Mouse (Mus musculus): ENCODE measurements around the gene Dab1.

Gene Dab1

DNA sequence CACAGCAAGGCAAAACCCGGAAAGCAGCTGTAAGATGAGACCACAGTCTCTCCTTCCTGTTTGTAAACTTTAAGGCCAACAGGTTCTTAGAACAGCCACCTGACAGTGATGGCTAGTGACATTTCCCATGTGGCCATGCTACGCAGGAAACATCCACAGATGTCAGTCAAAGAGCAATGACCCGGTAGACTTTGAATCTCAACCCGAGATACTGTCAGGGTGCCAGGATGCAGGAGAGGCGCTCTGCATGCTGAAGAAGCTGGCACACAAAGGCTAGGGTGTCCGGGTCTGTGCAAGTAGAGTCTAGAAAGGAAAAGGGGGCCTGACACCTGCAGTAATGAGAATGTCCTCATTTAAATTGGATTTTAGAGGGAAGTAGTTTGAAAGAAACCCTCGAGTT is 222.0 kb downstream of the Dab1 start:
- no peak for DNase-seq

DNA sequence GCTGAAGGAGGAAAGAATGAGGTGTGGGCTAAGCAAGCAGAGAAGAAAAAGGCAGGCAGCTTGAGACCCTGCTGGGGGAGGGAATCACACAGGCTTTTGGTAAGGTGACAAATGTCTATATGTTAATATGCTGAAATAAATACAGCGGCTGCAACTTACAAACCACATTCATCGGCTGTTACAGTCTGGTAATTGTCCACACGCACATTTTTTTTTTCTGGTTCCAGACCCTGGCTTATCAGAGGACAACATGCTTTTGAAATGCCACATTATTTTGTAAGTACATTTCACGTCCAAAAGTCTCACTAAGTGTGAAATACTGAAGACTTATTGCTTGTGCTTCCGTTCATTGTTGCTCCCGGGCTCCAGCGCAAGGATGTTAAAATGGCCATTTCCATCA is 225.5 kb downstream of the Dab1 start:
- DNase-seq = no peak

DNA sequence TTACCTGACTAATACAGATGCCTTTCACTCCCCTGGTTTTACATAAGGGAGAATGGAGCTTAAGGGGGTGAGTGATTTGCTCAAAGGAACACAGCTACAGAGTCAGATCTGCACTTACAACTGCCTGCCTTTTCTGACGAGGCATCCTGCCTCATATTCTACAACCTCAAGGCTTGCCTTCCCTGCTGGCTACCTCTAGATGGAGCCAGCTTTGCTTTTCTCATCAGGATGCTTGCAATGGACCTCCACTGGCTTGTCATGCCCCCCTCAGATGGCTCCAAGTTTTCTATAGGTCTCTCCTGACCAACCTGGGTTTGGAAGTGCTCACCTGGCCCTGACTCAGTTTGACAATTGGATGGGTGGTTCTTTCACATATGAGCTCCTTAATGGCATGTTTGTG is 238.0 kb downstream of the Dab1 start:
- no peak for DNase-seq

DNA sequence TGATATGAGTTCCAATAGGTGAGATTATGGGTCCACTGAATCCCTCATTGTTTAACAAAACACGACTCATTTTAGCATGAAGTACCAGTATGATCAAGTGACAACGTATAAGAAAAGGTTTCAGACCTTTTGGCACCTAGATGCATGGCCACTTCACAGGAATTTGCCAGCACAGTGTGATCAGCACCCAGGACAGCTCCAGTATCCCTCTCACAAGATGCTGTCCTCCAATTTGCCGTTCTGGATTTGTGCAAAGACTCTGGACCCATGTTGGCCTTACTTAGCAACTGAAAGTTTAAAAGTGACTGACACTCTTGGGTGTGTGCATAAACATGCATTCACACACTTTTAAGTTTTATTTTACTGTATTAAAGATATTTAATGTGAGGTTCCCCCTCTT is 256.4 kb downstream of the Dab1 start:
- DNase-seq = no peak

DNA sequence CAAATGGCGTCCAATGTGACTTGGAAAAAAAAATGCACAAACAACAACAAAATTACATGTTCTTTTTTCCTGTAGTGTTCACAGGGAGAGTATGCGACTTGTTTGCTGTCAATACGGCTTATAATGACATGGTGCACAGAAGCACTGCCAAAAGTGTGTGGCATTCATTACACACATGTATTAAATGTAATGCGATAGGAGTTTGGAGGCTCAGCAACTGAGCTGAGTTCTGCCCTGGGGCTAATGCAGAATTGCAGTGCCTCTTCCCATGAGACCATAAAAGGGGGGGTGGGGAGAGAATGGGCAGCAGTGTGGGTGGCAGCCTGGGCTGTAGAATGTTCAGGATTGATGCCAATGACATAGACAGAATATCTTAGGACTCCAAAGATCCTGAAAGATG is 259.7 kb downstream of the Dab1 start:
- no peak for DNase-seq

DNA sequence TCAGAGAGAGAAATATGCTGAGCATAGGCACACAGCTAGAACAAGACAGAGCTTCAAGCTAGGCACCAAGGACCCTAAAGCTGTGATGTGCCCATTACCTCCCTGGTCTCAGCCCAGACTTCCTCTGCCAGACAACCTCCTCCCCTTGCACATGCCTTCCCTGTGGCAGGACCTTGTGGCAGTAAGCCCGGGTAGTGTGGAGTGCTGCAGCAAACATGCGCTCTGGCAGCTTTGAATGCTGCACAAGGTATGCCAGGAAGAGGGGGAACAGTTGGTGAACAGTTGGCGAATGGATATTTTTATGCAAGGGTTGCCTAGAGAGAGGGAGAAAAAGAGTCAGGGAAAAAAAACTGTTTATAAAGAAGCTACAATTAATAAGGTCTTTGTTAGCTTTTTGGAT is 262.5 kb downstream of the Dab1 start:
- no peak for DNase-seq

DNA sequence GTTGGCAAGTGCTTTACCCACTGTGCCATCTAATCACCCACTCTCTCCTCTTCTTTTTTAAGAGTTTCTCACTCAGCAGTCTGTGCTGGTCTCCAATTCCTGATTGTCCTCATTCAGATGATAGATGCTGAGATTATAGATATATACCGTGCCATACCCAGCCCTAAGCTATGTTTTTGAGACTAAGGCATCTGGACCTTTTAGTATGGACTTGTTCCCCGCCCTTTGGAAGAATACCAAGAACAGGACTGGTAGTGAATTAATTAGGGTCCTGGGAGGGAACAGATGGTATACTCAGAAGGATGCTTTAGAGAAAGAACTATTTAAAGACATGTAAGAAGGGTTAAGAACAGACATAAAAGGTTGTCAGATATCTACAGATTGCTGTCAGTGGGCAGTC is 268.9 kb downstream of the Dab1 start:
- no peak for DNase-seq

DNA sequence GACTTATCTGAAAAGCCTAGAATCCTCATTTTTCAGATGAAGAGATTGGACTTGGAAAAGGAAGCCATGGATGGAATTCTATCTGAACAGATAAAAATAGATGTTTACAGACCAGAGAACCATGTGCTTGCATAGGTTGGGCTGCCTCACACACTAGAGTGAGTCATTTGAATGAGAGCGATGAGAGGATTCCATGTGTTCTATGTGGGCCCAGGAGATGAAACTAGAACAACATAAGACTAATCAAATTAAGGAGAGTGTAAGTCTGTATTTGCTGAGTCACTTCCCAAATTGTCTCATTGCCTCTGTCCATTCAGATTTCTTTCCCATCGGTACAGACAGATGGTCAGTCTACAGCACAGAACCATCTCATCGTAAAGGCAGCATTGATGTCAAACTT is 270.0 kb downstream of the Dab1 start:
- DNase-seq = no peak

DNA sequence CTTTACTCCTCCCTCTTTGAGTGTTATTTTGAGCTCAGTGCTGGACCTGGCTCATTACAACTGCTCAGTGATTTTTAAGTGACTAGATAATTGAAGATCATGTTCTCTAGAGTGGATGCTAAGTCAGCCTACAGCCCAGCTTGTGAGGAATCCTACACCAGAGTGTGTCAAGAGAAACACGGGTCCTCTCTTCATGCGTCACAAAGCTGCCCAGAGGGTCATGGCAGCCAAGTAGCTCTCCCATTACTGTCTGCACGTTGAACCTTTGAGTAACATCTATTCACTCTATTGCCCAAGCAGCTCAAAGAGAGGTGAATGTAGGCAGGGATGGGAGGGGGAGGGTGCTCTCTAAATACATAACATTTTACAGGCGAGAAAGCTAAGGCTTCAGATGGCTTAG is 277.6 kb downstream of the Dab1 start:
- no peak for DNase-seq

DNA sequence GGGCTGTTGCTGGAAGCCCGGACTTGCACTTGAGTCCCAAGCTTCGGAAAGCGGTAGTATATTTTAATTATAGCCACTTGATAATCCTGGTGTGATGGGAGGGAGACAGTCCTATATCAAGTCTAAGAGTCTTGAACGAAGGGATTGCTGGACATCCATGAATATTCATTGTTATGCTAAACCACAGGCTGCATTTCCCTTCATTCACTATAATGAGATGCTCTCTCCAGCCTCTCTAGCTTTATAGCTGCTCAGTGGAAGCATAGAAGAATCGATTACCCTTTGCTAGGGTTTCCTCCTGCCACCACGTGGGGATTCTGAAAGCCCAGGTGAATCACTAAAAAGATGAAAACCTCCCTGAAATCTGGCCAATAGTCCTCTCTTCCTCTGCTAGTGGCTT is 278.5 kb downstream of the Dab1 start:
- no peak for DNase-seq

DNA sequence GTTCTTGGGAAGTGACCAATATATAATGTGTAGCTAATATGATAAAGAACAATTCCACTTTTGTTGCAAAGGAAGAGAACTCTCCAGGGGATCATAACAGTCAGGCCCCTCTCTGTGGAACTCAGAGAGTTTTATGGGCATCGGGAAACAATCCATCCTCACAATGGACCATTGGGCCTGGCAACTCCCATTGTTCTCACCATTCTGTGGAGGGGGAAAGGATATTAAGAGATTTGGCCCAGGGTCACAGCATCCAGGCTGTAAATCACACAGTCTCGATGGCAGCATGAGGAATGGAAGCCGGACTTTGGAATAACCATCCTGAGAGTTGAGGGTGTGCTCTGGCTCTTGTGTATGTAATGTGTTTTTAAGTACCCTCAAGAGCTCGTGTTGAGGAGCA is 292.3 kb downstream of the Dab1 start:
- DNase-seq = no peak

DNA sequence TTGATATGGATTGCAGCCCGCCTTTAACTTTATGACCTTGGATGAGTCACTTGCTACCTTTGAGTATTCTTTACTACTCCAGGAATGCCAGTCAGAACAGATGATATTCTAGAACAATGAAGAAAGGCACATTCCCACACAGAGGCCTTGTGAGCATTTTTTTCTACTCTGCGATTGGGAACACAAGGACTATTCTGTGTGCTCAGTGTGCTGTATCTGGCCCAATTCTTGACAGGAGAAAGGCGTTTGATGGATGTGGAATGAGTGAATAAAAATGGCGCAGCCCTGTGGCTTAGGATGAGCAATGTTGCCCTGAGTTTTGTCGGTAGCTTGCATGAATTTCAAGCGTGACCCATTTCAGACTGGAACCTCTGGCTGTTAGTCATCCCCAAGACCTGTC is 292.9 kb downstream of the Dab1 start:
- DNase-seq = no peak

DNA sequence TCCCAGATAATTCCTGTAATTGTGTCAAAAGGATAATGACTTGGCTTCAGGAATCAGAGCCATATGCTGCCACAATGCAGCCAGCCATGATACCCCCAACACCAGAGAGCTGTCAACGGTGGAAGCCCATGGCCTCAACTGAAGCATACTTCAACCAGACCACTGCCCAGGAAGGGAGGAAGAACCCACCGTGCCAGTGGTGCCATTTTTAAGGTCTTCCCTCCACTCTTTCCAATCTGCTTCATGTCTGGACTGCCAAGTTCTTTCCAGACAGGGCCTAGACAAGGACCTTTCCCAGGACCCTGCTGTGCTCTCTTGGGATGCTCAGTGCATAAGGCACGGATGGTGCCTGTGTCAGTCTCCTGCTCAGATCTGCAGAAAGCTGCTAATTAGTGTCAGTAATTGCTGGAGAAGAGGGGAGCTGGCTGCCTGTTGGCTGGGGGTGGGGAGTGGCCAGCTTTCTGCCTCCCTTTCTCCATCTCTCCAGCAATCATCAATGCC is 303.3 kb downstream of the Dab1 start:
- DNase-seq = no peak

DNA sequence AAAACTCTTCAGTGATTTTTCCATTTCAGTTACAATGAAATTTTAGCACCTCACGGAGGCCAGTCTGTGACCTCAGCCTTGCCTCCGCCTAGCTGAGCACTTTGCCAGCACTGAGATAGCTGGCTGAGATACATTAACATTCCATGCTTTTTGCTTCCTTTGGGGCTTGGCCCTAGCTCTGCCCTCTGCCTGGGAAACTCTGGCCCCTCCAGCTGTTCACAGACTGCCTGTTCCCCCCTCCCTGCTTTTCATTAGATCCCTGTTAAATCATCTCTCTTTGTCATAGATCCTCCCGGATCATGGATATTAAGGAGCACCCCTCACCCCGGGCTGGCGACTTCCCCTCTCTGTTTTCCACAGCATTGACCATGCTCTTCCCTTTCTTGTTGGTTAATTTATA is 307.5 kb downstream of the Dab1 start:
- DNase-seq = no peak

DNA sequence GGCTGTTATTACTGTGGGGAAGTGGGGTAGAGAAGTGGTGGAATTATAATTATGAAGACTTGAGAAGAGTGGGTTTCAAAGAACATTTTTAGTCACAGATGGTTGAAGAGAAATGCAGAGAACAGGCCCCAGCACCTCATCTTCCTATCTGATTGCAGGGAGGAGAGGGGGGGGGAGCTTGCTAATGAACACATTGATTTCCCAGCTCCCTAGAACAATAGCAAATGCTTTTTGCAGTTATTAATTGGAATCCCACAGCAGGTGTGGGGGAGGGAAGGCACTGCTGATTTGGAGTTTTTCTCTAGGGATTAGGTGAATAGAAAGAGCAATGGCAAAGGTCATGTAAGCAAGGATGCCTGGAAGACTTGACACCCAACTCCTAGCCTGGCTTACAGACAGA is 310.5 kb downstream of the Dab1 start:
- DNase-seq = no peak

DNA sequence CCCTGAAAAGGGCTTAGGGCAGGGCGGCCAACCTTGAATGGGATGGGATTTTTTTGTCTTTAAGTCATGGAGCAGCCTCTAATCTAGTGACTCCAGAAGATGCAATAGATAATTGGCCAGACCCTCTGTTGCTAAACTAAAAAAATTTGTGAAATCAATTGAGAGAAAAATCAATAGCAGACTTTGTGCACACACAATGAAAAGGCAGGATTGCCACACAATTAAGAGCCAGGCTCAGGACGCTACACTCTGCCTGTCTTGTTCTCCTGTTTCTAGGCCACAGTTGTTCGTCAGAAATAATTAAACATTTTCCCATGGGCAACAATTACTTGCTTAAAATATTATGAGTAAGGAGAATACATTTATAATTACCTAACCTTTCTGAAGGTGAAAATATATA is 315.2 kb downstream of the Dab1 start:
- no peak for DNase-seq

DNA sequence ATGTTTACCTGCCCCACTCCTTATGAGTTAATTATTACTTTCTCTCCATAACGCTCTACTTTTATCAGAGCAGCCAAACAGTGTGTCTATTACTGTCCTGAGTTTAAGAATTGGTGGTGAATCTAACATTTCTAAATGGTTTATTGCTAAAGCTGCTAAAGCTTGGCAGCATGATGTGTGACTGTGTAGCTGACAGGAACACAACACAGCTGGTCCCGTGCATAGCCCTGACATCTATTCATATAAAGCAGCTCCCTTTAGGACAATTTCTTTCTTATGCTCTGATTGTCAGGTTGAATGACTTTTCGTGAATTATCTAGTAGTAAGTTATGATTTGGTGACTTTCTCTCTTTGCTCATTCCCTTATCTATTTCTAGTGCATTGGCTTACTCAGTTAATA is 329.1 kb downstream of the Dab1 start:
- no peak for DNase-seq

DNA sequence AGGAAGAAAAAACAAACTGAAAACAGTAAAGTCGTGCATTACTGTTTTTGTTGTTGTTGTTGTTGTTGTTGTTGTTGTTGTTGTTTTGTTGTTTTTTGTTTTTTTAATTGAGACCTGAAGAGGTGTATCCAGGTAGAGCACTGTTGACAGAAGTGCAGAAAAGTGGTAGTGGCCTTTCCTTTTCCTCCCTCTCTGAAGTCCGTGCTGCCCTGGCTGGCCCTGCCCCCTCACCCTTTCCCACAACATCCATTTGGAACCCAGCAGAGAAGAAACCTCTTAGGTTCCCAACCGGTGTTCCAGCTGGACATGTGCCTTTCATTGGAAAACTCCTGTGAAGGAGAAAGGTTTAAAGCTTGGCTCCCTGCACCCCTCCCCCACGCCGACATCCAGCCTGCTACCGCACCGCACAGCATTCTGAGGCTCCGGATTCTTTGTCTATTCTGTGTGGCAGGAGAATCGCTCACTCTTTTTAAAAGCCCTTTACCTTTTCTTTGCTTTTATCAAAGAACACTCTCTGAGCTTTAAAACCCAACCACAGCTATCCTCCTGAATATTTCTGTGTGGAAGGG is 334.6 kb downstream of the Dab1 start:
- no peak for DNase-seq

DNA sequence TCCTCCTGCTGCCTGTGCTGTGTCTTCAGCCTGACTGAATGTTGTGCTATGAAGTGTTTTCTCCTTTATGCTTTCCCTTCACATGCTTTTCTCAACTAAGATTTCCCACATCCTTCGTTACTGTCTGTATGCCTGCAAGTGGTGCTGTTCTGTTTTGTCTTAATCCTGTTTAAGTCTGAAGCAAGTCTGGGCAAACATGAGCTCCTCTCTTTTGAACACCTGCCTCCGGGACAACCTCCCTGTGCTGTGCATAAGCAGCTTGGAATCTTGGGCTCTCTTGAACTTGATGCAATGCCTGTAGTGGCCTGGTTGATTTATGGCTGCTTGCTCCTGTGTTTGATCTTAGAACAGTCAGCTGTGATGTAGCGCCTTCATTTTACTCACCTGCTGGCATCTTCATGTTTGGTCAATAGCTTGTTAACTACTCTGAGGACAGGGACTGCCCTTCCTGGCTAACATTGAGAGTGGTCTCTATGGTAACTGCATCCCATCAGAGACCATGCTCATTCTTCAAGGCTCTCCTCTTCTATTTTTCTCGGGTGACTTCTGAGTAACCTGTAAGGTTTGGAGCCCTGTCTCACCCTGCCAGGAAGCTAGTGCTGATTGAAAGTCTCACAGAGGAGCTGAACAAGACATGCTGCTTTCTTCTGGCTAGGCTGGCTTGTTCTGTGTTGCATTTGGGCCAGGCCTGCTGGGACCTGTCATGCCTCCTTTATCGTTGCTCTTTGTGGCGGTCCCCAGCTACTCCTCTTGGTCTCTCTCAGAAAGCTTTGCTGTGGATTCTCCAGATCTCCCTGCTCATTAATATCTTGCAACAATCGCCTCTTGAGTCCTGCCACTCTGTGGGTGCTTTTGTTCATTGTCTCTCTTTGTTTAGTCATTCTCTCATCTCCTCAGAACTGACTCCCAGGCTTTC is 342.2 kb downstream of the Dab1 start:
- DNase-seq = no peak

DNA sequence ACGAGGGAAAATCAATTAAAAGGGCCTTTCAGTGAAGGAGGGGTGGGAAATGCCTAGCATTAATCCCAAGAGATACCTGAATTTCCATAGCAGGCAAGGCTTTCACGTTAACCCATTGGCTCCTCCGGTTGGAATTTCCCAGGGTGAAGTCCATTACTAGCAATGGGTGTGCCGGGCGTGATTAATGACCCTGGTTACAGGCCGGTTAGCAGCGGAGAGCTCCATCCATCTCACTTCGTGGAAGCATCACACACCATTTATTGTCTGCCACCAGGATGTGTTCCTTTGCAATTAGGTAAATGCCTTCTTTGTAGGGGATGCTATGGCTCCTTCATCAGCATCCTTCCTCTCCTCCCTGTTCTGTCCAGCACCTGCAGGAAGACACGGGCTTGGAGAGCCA is 350.7 kb downstream of the Dab1 start:
- DNase-seq = no peak

DNA sequence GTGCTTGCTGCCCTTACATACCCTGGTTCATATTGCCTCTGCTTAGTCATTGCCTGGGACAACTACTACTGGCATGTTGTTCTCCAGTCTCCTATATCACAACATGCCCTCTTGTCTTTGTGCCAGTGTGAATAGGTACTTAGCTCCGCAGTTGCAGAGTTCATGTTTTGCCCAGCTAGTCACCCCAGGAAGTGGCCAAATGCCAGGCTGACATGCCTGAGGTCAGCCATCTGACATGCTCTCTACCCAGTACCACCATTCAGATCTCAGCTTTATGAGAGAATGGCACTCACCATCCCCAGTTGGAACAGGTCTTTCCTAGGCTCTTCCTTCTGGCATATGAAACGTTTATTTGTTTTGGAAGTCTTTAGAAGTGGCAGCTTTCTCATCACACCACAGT is 355.4 kb downstream of the Dab1 start:
- DNase-seq = peak in 1 of 2 experiments; percentile 19

DNA sequence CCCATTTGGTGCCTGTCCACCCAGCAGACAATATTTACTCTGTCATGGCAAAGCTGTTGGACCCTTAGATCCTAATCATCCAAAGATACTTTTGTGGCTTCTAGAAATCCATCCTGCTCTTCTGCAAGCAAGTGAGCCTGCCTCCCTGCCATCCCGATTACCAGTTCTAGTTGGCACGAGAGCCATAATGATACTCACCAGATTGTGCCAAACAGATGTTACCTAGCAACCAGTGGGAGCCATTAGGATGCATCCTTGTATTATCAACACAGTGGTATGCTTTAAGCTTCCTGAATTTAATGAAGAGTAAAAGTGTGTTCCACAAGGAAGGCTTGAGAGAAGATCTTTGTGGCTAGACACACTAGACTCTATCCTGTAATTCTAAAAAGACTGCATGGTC is 355.8 kb downstream of the Dab1 start:
- no peak for DNase-seq

DNA sequence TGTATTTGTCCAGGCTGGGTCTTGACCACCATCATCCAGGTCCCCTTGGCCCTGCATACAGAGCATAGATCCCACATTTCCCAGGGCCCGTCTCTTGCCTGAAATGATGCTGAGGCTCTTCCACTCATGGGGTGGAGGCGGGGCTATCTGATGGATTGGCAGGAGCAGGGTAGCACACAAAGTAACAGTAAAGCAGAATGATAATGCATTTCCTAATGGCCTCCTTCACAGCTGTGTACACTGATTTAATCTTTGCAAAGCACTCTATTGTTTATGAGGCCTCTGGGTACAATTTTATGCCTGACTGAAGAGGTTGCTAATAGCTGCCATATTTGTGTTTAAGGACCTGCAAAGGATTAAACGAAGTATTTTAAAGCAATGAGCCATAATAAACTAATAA is 374.7 kb downstream of the Dab1 start:
- DNase-seq = no peak

DNA sequence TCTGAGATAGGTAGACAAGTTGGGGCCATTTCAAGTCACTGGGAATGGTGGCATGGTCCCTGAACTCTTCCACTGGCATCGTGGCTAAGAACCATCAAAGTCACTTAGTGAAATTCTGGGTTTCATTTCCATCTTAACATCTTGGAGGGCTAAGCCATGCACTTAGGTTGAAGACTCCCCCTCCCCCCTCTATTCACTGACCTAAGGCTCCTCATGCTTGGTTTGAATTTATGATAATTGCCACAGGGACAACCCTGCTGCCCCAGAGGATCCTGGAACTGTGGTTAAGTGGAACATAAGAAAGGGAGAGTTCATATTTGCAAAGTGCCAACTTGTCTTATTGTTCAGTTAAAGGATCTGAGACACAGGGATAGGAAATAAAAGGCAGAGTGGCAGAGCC is 375.2 kb downstream of the Dab1 start:
- DNase-seq = no peak

DNA sequence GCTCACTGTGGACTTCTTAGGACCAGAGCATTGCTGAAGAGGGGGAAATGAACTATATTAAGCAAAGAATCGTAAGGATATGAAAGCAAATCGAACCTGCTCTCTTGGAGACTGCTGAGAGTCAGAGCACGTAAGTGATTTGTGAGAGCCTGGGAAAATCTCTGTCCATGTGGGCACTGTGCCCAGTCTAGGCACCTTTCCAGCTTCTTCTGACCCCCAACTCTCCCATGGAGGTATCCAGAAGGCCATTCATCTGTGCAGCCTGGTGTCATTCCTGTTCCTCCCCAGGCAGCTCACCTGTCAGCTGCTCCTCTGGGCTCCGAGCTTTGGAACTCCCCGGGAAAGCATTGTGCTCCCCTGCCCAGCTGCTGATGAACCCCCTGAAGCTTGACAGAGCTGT is 389.2 kb downstream of the Dab1 start:
- DNase-seq = no peak
